Mouse (Mus musculus) MEL (cell line): ENCODE data around the gene Insig1. TPM values are rescaled to one million over a fixed set of nuclear protein-coding genes. Genes with fewer than 3 reads are reported as not detected.

Experiments used
- DNase-seq: peaks from one replicate; pipeline ENCODE4 v3.0.0; 2011; ENCODE audit warnings: low read depth, low spot score
- H3K27ac ChIP-seq: 2 replicates; pipeline ENCODE4 v1.5.1; 2012; ENCODE audit warnings: low read depth, mild to moderate bottlenecking, control low read depth, low read length, moderate library complexity; ENCODE audit not compliant: control insufficient read depth
- H3K27me3 ChIP-seq, 2 experiments: fragments of 150-350 bp in 1 of 2; sonication (generic) in 1 of 2; 2 replicates each; pipeline ENCODE4 v1.6.1; 2012; ENCODE audit warnings: low read length in 2 of 2, mild to moderate bottlenecking in 2 of 2, improper control_type of control experiment in 1 of 2, moderate library complexity in 1 of 2; ENCODE audit not compliant: insufficient read depth in 2 of 2, control insufficient read depth in 1 of 2
- H3K36me3 ChIP-seq, 2 experiments: 2 replicates each; pipeline ENCODE4 v1.6.1; 2012 to 2014; ENCODE audit warnings: low read length in 2 of 2, improper control_type of control experiment in 1 of 2, inconsistent platforms in 1 of 2, mild to moderate bottlenecking in 1 of 2; ENCODE audit not compliant: insufficient read depth in 2 of 2, control insufficient read depth in 1 of 2
- H3K4me1 ChIP-seq, 2 experiments: fragments of 150-350 bp in 1 of 2; sonication (generic) in 1 of 2; 2 replicates each; pipeline ENCODE4 v1.6.1; 2012; ENCODE audit warnings: low read length in 2 of 2, improper control_type of control experiment in 1 of 2, mild to moderate bottlenecking in 1 of 2; ENCODE audit not compliant: insufficient read depth in 2 of 2, control insufficient read depth in 1 of 2
- H3K4me3 ChIP-seq, 2 experiments: fragments of 150-350 bp in 1 of 2; sonication (generic) in 1 of 2; 2 replicates each; pipeline ENCODE4 v1.5.1; 2012; ENCODE audit warnings: low read depth in 2 of 2, low read length in 2 of 2, mild to moderate bottlenecking in 2 of 2, moderate library complexity in 2 of 2, control low read depth in 1 of 2, improper control_type of control experiment in 1 of 2; ENCODE audit not compliant: control insufficient read depth in 1 of 2, insufficient read depth in 1 of 2
- H3K79me2 ChIP-seq: 2 replicates; pipeline ENCODE4 v1.6.1; 2012; ENCODE audit warnings: mild to moderate bottlenecking, low read length, moderate library complexity; ENCODE audit not compliant: control insufficient read depth, poor library complexity, insufficient read depth
- H3K9ac ChIP-seq: 2 replicates; pipeline ENCODE4 v1.6.1; 2012; ENCODE audit warnings: low read depth, mild to moderate bottlenecking, control low read depth, low read length, moderate library complexity; ENCODE audit not compliant: control insufficient read depth, poor library complexity, severe bottlenecking
- H3K9me3 ChIP-seq: fragments of 150-350 bp; sonication (generic); replicated peaks from 2 replicates; pipeline ENCODE4 v1.6.1; 2012; ENCODE audit warnings: mild to moderate bottlenecking, low read length, improper control_type of control experiment, moderate library complexity; ENCODE audit not compliant: insufficient read depth
- BHLHE40 ChIP-seq: IDR thresholded peaks from 2 replicates; pipeline ENCODE4 v1.6.1; 2012; ENCODE audit warnings: low read depth, mild to moderate bottlenecking, inconsistent platforms, low read length, improper control_type of control experiment, borderline replicate concordance
- CHD2 ChIP-seq: IDR thresholded peaks from 2 replicates; pipeline ENCODE4 v1.6.1; 2011; ENCODE audit warnings: low read length, improper control_type of control experiment
- ELF1 ChIP-seq: IDR thresholded peaks from 2 replicates; pipeline ENCODE4 v1.6.1; 2014; ENCODE audit warnings: low read depth, mild to moderate bottlenecking, inconsistent platforms, low read length, improper control_type of control experiment, moderate library complexity
- EP300 ChIP-seq, 2 experiments: IDR thresholded peaks; 2 replicates each; pipeline ENCODE4 v1.6.1; 2011; ENCODE audit warnings: improper control_type of control experiment in 2 of 2, low read length in 2 of 2, low read depth in 1 of 2, mild to moderate bottlenecking in 1 of 2
- GABPA ChIP-seq: IDR thresholded peaks from 2 replicates; pipeline ENCODE4 v1.6.1; 2012; ENCODE audit warnings: low read depth, mild to moderate bottlenecking, inconsistent platforms, low read length, improper control_type of control experiment, moderate library complexity
- GATA1 ChIP-seq: IDR thresholded peaks from 2 replicates; pipeline ENCODE4 v1.6.1; 2011; ENCODE audit warnings: low read depth, low read length, improper control_type of control experiment
- JUND ChIP-seq: IDR thresholded peaks from 2 replicates; pipeline ENCODE4 v1.6.1; 2011; ENCODE audit warnings: low read depth, mild to moderate bottlenecking, improper control_type of control experiment, low read length
- KAT2A ChIP-seq: conservative IDR thresholded peaks from 2 replicates; pipeline ENCODE4 v1.6.1; 2012; ENCODE audit warnings: low read depth, low read length, improper control_type of control experiment, inconsistent platforms
- MAFK ChIP-seq: IDR thresholded peaks from 2 replicates; pipeline ENCODE4 v1.6.1; 2011; ENCODE audit warnings: low read depth, mild to moderate bottlenecking, low read length, improper control_type of control experiment, borderline replicate concordance
- MAZ ChIP-seq: IDR thresholded peaks from 2 replicates; pipeline ENCODE4 v1.6.1; 2012; ENCODE audit warnings: low read depth, mild to moderate bottlenecking, inconsistent platforms, low read length, improper control_type of control experiment
- MYB ChIP-seq: IDR thresholded peaks from 2 replicates; pipeline ENCODE4 v1.6.1; 2011; ENCODE audit warnings: mild to moderate bottlenecking, low read depth, low read length, improper control_type of control experiment
- POLR2A ChIP-seq, 2 experiments: IDR thresholded peaks; 2 replicates each; pipeline ENCODE4 v1.6.1; 2011 to 2012; ENCODE audit warnings: low read length in 2 of 2, mild to moderate bottlenecking in 2 of 2, control low read depth in 1 of 2, improper control_type of control experiment in 1 of 2, low read depth in 1 of 2, moderate library complexity in 1 of 2; ENCODE audit not compliant: control insufficient read depth in 1 of 2, insufficient read depth in 1 of 2, poor library complexity in 1 of 2
- POLR2AphosphoS2 ChIP-seq: IDR thresholded peaks from 2 replicates; pipeline ENCODE4 v1.6.1; 2011; ENCODE audit warnings: low read length, improper control_type of control experiment
- POLR2AphosphoS5 ChIP-seq: IDR thresholded peaks from 2 replicates; pipeline ENCODE4 v1.6.1; 2012; ENCODE audit warnings: low read depth, borderline replicate concordance, mild to moderate bottlenecking, inconsistent platforms, low read length, moderate library complexity, mixed read lengths
- RAD21 ChIP-seq: IDR thresholded peaks from 2 replicates; pipeline ENCODE4 v1.6.1; 2011; ENCODE audit warnings: mild to moderate bottlenecking, low read depth, low read length, improper control_type of control experiment
- RCOR1 ChIP-seq: IDR thresholded peaks from 2 replicates; pipeline ENCODE4 v1.6.1; 2012; ENCODE audit warnings: low read depth, mild to moderate bottlenecking, inconsistent platforms, low read length, improper control_type of control experiment
- TAL1 ChIP-seq: IDR thresholded peaks from 2 replicates; pipeline ENCODE4 v1.6.1; 2012; ENCODE audit warnings: mild to moderate bottlenecking, inconsistent platforms, low read length, moderate library complexity, mixed read lengths
- TBP ChIP-seq: IDR thresholded peaks from 2 replicates; pipeline ENCODE4 v1.8.0; 2011; ENCODE audit warnings: low read depth, low read length, improper control_type of control experiment
- USF2 ChIP-seq, 2 experiments: IDR thresholded peaks; 2 replicates each; pipeline ENCODE4 v1.6.1; 2011 to 2012; ENCODE audit warnings: improper control_type of control experiment in 2 of 2, low read length in 2 of 2, borderline replicate concordance in 1 of 2, inconsistent platforms in 1 of 2, low read depth in 1 of 2, mild to moderate bottlenecking in 1 of 2; ENCODE audit not compliant: insufficient read depth in 1 of 2
- ZC3H11A ChIP-seq: IDR thresholded peaks from 2 replicates; pipeline ENCODE4 v1.6.1; 2012; ENCODE audit warnings: low read depth, mild to moderate bottlenecking, inconsistent platforms, low read length, improper control_type of control experiment
- ZMIZ1 ChIP-seq: IDR thresholded peaks from 2 replicates; pipeline ENCODE4 v1.6.1; 2012; ENCODE audit warnings: low read depth, mild to moderate bottlenecking, inconsistent platforms, low read length, improper control_type of control experiment, moderate library complexity
- polyA plus RNA-seq, 2 experiments: library from polyadenylated mRNA; stranded (reverse) in 1 of 2; unstranded in 1 of 2; fragments of >175 nt in 1 of 2; fragments of >200 nt in 1 of 2; gene quantifications; 2 replicates each; pipeline versions ENCODE4 v1.2.1 to v1.2.4; 2012; ENCODE audit warnings: low replicate concordance in 2 of 2, low read depth in 1 of 2; ENCODE audit not compliant: insufficient read length in 2 of 2, insufficient read depth in 1 of 2, missing spikeins in 1 of 2
- total RNA-seq: library from RNA; depleted of rRNA; stranded (reverse); fragments of 300-350 nt; gene quantifications from 2 replicates; pipeline ENCODE4 v1.2.3, GENCODE M21; 2012

The Insig1 gene
- total and polyA plus RNA-seq, 3 experiments: 61.3 to 73.2 TPM; not detected in 1

DNA sequence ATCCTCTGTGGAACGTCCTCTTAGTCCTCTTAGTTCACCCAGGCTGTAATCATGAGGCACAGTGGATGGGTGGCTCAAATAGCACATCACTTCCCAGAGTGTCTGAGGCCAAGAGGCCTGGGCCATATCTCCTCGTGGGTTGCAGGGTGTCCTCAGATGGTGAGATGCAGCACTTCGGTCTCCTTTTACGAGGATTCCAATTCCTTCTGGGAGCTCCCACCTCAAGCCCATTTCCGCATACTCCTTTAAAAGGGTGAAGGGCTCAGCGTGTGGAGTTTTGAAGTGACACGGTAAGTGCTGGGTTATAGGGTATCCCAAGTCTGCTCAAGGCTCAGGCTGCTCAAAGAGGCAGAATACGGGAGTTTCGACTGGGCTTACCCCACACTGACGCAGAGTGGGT lies 38.3 kb upstream of the Insig1 start:
- no peak for TF ChIP-seq JUND
- H3K79me2 ChIP-seq: no peaks in the 10 kb centered on the region
- H3K9ac ChIP-seq: no peak overlapping the region
- DNase-seq: no peak
- no peaks in the 10 kb centered on the region for H3K4me1 ChIP-seq
- no peak overlapping the region for H3K4me3 ChIP-seq
- no peaks in the 10 kb centered on the region for H3K9me3 ChIP-seq
- H3K27me3 ChIP-seq: no peaks in the 10 kb centered on the region; a peak in 1 of 4 replicates
- no peaks in the 10 kb centered on the region for H3K36me3 ChIP-seq
- no peak overlapping the region for H3K27ac ChIP-seq

DNA sequence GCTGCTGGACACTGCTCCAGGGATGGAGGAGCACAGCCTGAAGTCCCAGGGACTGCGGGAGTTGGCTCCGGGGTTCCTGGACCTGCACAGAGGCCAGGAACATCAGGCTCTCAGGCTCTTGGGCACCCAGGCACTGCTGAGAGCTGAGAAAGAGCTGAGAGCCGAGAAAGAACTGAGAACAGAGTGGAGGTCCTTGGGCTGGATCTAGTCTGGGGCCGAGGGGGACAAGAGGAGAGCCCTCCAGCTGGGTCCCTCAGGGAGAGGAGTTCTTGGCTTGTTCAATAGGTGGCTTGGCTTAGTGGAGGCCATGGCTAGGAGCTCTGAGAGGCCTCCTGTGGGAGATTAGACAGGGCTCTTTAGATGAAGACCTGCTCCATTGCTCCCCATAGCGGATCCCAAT lies 37.9 kb upstream of the Insig1 start:
- Histone ChIP-seq H3K4me3 (no peak overlapping the region), H3K9me3 (no peaks in the 10 kb centered on the region), H3K27ac (no peak overlapping the region), H3K27me3 (no peaks in the 10 kb centered on the region; a peak in 1 of 4 replicates), H3K9ac (no peak overlapping the region), H3K4me1 (no peaks in the 10 kb centered on the region), H3K36me3 (no peaks in the 10 kb centered on the region), H3K79me2 (no peaks in the 10 kb centered on the region)
- DNase-seq: no peak
- TF ChIP-seq MAZ (no peak), MYB (no peak), CHD2 (no peak), ZMIZ1 (no peak), POLR2A (IDR thresholded peaks at IDR 0.05; ENCODE audit: control insufficient read depth in 1 of 2, insufficient read depth in 1 of 2, low read depth in 1 of 2, low read length in 2 of 2, poor library complexity in 1 of 2) (no peak), KAT2A (no peak), ELF1 (no peak), MAFK (no peak), TAL1 (no peak), POLR2AphosphoS2 (no peak), EP300 (IDR thresholded peaks at IDR 0.05; ENCODE audit: low read depth in 1 of 2, low read length in 2 of 2) (no peak), POLR2AphosphoS5 (no peak), RCOR1 (no peak), ZC3H11A (no peak), GATA1 (no peak), TBP (no peak), USF2 (IDR thresholded peaks at IDR 0.05; ENCODE audit: borderline replicate concordance in 1 of 2, insufficient read depth in 1 of 2, low read depth in 1 of 2, low read length in 2 of 2) (no peak), RAD21 (no peak), GABPA (no peak), BHLHE40 (no peak)
